Mouse (Mus musculus) kidney, postnatal 0 days (tissue): Measurements from ENCODE around the gene Fgfr2. TPM values are rescaled to one million over a fixed set of nuclear protein-coding genes. Genes with fewer than 3 reads are reported as not detected.

Experiments
- ATAC-seq: fragments of 200-750 bp; cut with Nextera tagmentation; replicated peaks from 2 replicates; pipeline ENCODE4 v1.8.0; 2017; ENCODE audit warnings: low read depth, moderate number of reproducible peaks, moderate TSS enrichment, moderate library complexity; ENCODE audit not compliant: low FRiP score
- DNase-seq: peaks from one replicate; pipeline ENCODE4 v3.0.0-alpha.2; 2016; ENCODE audit warnings: low spot score
- H3K27ac ChIP-seq: fragments of 300-500 bp; sonication (generic); 2 replicates; pipeline ENCODE4 v1.5.1; 2014; ENCODE audit warnings: mild to moderate bottlenecking
- H3K27me3 ChIP-seq: fragments of 300-500 bp; sonication (generic); 2 replicates; pipeline ENCODE4 v1.6.1; 2014; ENCODE audit warnings: low read length, mixed read lengths; ENCODE audit not compliant: insufficient read depth
- H3K36me3 ChIP-seq: fragments of 300-500 bp; sonication (generic); 2 replicates; pipeline ENCODE4 v1.6.1; 2014; ENCODE audit warnings: low read length, mixed read lengths; ENCODE audit not compliant: insufficient read depth
- H3K4me1 ChIP-seq: fragments of 300-500 bp; sonication (generic); replicated peaks from 2 replicates; pipeline ENCODE4 v1.6.1; 2014; ENCODE audit warnings: antibody characterized with exemption, low read length, mixed read lengths; ENCODE audit not compliant: insufficient read depth
- H3K4me2 ChIP-seq: fragments of 300-500 bp; sonication (generic); 2 replicates; pipeline ENCODE4 v1.6.1; 2014; ENCODE audit warnings: mild to moderate bottlenecking, low read length, moderate library complexity, mixed read lengths
- H3K4me3 ChIP-seq: fragments of 300-500 bp; sonication (generic); replicated peaks from 2 replicates; pipeline ENCODE4 v1.5.1; 2014; ENCODE audit warnings: low read depth, low read length
- H3K9ac ChIP-seq: fragments of 300-500 bp; sonication (generic); 2 replicates; pipeline ENCODE4 v1.6.1; 2014; ENCODE audit warnings: low read depth, low read length
- H3K9me3 ChIP-seq: fragments of 300-500 bp; sonication (generic); replicated peaks from 2 replicates; pipeline ENCODE4 v1.6.1; 2016; ENCODE audit warnings: low read length, inconsistent platforms, mixed read lengths
- CTCF ChIP-seq: IDR thresholded peaks from 2 replicates; pipeline ENCODE4 v1.5.1; 2016; ENCODE audit warnings: antibody characterized with exemption, low read depth, mild to moderate bottlenecking, moderate library complexity
- WGBS: fragments of 180-500 bp; shearing (Covaris S2); extraction: QIAGEN DNeasy Blood & Tissue Kit; methylation state at CpG from one replicate; pipeline ENCODE4 v1.1.7; 2014; 5-methylcytosine and 5-hydroxymethylcytosine counted together
- polyA plus RNA-seq: library from polyadenylated mRNA; unstranded; fragments of >200 nt; fragmentation: Nextera tagmentation; extraction: Ambion mirVana; gene quantifications from 2 replicates; pipeline ENCODE4 v1.2.1, GENCODE M21; 2015

The Fgfr2 gene
- polyA plus RNA-seq, 1 experiment from 2014 or later = 79.8 TPM

- no peak overlapping the region for H3K4me3 ChIP-seq
- peaks cover 19% of the 10 kb centered on the region for H3K4me1 ChIP-seq
- ATAC-seq (no peak), DNase-seq (no peak)
- H3K9me3 ChIP-seq = no peaks in the 10 kb centered on the region
- no peaks in the 10 kb centered on the region for H3K36me3 ChIP-seq
- 84% methylated on average over 3 of the region's 3 CpGs for WGBS
- H3K4me2 ChIP-seq = no peak overlapping the region
- TF ChIP-seq CTCF = no peak
- H3K27ac ChIP-seq = no peak overlapping the region
- no peak overlapping the region for H3K9ac ChIP-seq
- no peaks in the 10 kb centered on the region for H3K27me3 ChIP-seq
These were observed 827.0 kb downstream of the Fgfr2 start for GRCm38 (mm10) chr7:132296132-132296531.

GRCm38 (mm10) chr7:132287340-132287664, 835.8 kb downstream of the Fgfr2 start:
- peak; percentile 15; the same call in 1 of the 2 replicates for ATAC-seq
- no peak for TF ChIP-seq CTCF
- H3K36me3 ChIP-seq = no peaks in the 10 kb centered on the region
- no peak overlapping the region for H3K9ac ChIP-seq
- no peak overlapping the region for H3K4me3 ChIP-seq
- peak overlapping the region; percentile 51; the same call in 1 of the 2 replicates for H3K27ac ChIP-seq
- peaks cover 52% of the 10 kb centered on the region for H3K4me1 ChIP-seq
- 58% methylated on average over 3 of the region's 3 CpGs for WGBS
- H3K27me3 ChIP-seq = no peaks in the 10 kb centered on the region
- no peak overlapping the region for H3K4me2 ChIP-seq
- H3K9me3 ChIP-seq = no peaks in the 10 kb centered on the region
- no peak for DNase-seq

- H3K4me1 ChIP-seq = peaks cover 52% of the 10 kb centered on the region
- H3K36me3 ChIP-seq = no peaks in the 10 kb centered on the region
- H3K9ac ChIP-seq = no peak overlapping the region
- H3K4me2 ChIP-seq = no peak overlapping the region
- H3K27ac ChIP-seq = peak overlapping the region; percentile 51; the same call in 1 of the 2 replicates
- no peak for TF ChIP-seq CTCF
- H3K27me3 ChIP-seq = no peaks in the 10 kb centered on the region
- WGBS = 11% methylated on average over 14 of the region's 14 CpGs
- no peak overlapping the region for H3K4me3 ChIP-seq
- DNase-seq (peak; percentile 86), ATAC-seq (peak; percentile 52; the same call in 1 of the 2 replicates)
- H3K9me3 ChIP-seq = no peaks in the 10 kb centered on the region
These were observed 836.4 kb downstream of the Fgfr2 start for GRCm38 (mm10) chr7:132286630-132287339.

- DNase-seq (no peak), ATAC-seq (no peak)
- H3K27ac ChIP-seq = no peak overlapping the region
- TF ChIP-seq CTCF = no peak
- 21% methylated on average over 1 of the region's 1 CpGs for WGBS
- H3K9ac ChIP-seq = no peak overlapping the region
- H3K4me2 ChIP-seq = no peak overlapping the region
- H3K9me3 ChIP-seq = no peaks in the 10 kb centered on the region
- H3K27me3 ChIP-seq = no peaks in the 10 kb centered on the region
- peaks cover 52% of the 10 kb centered on the region for H3K4me1 ChIP-seq
- no peaks in the 10 kb centered on the region for H3K36me3 ChIP-seq
- no peak overlapping the region for H3K4me3 ChIP-seq
These were observed 838.4 kb downstream of the Fgfr2 start for GRCm38 (mm10) chr7:132284795-132285194.

- 52% methylated on average over 7 of the region's 7 CpGs for WGBS
- Histone ChIP-seq H3K27me3 (no peaks in the 10 kb centered on the region), H3K4me2 (no peak overlapping the region), H3K9me3 (no peaks in the 10 kb centered on the region), H3K27ac (peak overlapping the region; percentile 4; the same call in 1 of the 2 replicates), H3K4me1 (peaks cover 47% of the 10 kb centered on the region), H3K36me3 (no peaks in the 10 kb centered on the region), H3K4me3 (no peak overlapping the region), H3K9ac (no peak overlapping the region)
- no peak for TF ChIP-seq CTCF
- DNase-seq (no peak), ATAC-seq (no peak)
These were observed 839.0 kb downstream of the Fgfr2 start for GRCm38 (mm10) chr7:132284048-132284737.

- H3K4me2 ChIP-seq = no peak overlapping the region
- no peak overlapping the region for H3K9ac ChIP-seq
- no peaks in the 10 kb centered on the region for H3K36me3 ChIP-seq
- H3K27ac ChIP-seq = no peak overlapping the region
- DNase-seq = no peak
- no peak for ATAC-seq
- WGBS = 90% methylated on average over 2 of the region's 2 CpGs
- peaks cover 36% of the 10 kb centered on the region for H3K4me1 ChIP-seq
- H3K4me3 ChIP-seq = no peak overlapping the region
- no peaks in the 10 kb centered on the region for H3K27me3 ChIP-seq
- no peak for TF ChIP-seq CTCF
- H3K9me3 ChIP-seq = no peaks in the 10 kb centered on the region
These were observed 840.6 kb downstream of the Fgfr2 start for GRCm38 (mm10) chr7:132282576-132282975.
